Comparison of ENCODE assay signal across 15 mouse cellular contexts in the genomic region with DNA sequence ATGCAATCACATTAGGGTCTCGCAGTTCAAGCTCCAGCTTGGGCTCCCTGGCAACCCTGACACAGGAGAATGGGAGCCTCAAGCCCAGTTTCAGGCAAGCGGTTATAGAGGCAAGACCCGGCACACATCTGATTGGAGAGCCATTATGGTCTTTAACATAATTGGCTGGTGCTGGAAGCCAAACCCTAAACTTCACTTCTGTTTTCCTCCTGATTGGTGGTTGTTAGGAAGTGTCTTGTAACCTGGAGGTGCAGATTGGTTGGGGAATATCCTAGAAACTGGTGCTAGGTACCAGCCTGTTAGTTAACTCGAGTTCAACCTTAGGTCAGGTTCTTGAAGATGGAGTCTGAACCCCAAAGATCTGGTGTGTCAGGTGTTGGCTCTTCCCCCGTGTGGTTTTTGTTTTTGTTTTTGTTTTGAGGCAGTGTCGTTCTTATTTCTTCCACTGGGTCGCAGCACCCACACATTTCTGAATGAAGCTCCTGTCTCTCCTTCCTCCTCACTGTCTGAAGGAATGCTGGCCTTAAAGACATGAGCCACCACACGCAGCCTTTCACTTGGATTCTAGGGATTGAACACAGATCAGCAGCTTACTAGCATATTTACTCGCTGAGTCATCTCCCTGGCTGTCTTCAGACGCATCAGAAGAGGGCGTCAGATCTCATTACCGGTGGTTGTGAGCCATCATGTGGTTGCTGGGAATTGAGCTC. TPM values are rescaled to one million over a fixed set of nuclear protein-coding genes. Genes with fewer than 3 reads are reported as not detected.
A peak's percentile ranks its signal among the peaks of the same experiment; 100 is the strongest.
DNase-seq lines count a peak whose midpoint lies in the region; ATAC-seq and TF ChIP-seq lines count a peak whose summit lies in the region.
"Had no signal": no experiment of that assay in that cellular context is flagged by ENCODE, and none has a peak within 500 bp of the region (broad histone marks: within the 10 kb centered on the region; RNA-seq: fewer than 3 reads in every experiment).

No protein-coding gene starts in this region.

- H3K4me1 ChIP-seq in cortical plate, adult 2 months (ENCODE audit: control insufficient read depth, insufficient read depth, low read length) = peaks cover 2% of the 10 kb centered on the region
- H3K4me1 ChIP-seq in forebrain, embryonic 12.5 days = no peaks in the 10 kb centered on the region
- H3K4me1 ChIP-seq: midbrain, embryonic 15.5 days; neural tube, embryonic 12.5 days had no signal

- H3K9me3 ChIP-seq in forebrain, embryonic 12.5 days = no peaks in the 10 kb centered on the region
- H3K9me3 ChIP-seq: embryonic facial prominence, embryonic 10.5 days; midbrain, embryonic 15.5 days; neural tube, embryonic 12.5 days had no signal

- 64% methylated on average over 12 of the region's 12 CpGs for WGBS in forebrain, embryonic 12.5 days

- no peak for DNase-seq in layer of hippocampus, adult 2 months (ENCODE audit: low spot score in 2 of 2)
- DNase-seq in layer of hippocampus, postnatal 36 days = no peak
- DNase-seq in 416B (ENCODE audit: low read depth) = peak; percentile 42
- DNase-seq in MN1 (ENCODE audit: low spot score) = peak; percentile 35
- DNase-seq in embryo, embryonic 9.5 days (ENCODE audit: extremely low spot score) = no peak
- no peak for DNase-seq in spleen, postnatal 10 days (ENCODE audit: low spot score in 2 of 2)
- DNase-seq: cerebellum, adult 9-11 months; heart, postnatal 10 days had no signal

- H3K9ac ChIP-seq in forebrain, embryonic 12.5 days = no peak overlapping the region
- H3K9ac ChIP-seq: midbrain, embryonic 15.5 days; neural tube, embryonic 12.5 days had no signal

- no peak for TF ChIP-seq POLR2A in cortical plate, adult 2 months (IDR thresholded peaks at IDR 0.05; ENCODE audit: extremely low read depth, insufficient read depth, low read length)

- no peak overlapping the region for H3K4me3 ChIP-seq in layer of hippocampus, adult 2 months
- no peak overlapping the region for H3K4me3 ChIP-seq in cortical plate, adult 2 months (ENCODE audit: insufficient read depth, low read length)
- H3K4me3 ChIP-seq in forebrain, embryonic 12.5 days (replicated peaks) = no peak overlapping the region
- H3K4me3 ChIP-seq: embryonic facial prominence, embryonic 10.5 days; midbrain, embryonic 15.5 days; neural tube, embryonic 12.5 days had no signal

- no peaks in the 10 kb centered on the region for H3K36me3 ChIP-seq in forebrain, embryonic 12.5 days (replicated peaks)
- H3K36me3 ChIP-seq: embryonic facial prominence, embryonic 10.5 days; midbrain, embryonic 15.5 days; neural tube, embryonic 12.5 days had no signal

- H3K4me2 ChIP-seq in forebrain, embryonic 12.5 days = no peak overlapping the region
- H3K4me2 ChIP-seq: midbrain, embryonic 15.5 days; neural tube, embryonic 12.5 days had no signal

- no peak for ATAC-seq in forebrain, embryonic 12.5 days (ENCODE audit: low FRiP score)
- ATAC-seq: intestine, embryonic 16.5 days; midbrain, embryonic 15.5 days had no signal

- H3K27me3 ChIP-seq in forebrain, embryonic 12.5 days = no peaks in the 10 kb centered on the region
- H3K27me3 ChIP-seq: CH12.LX; midbrain, embryonic 15.5 days; neural tube, embryonic 12.5 days had no signal

- no peak overlapping the region for H3K27ac ChIP-seq in layer of hippocampus, adult 2 months
- H3K27ac ChIP-seq in cortical plate, adult 2 months (ENCODE audit: insufficient read depth, low read length) = no peak overlapping the region
- no peak overlapping the region for H3K27ac ChIP-seq in forebrain, embryonic 12.5 days
- H3K27ac ChIP-seq: embryonic facial prominence, embryonic 10.5 days; midbrain, embryonic 15.5 days; neural tube, embryonic 12.5 days had no signal

- TF ChIP-seq CTCF in layer of hippocampus, adult 2 months (conservative IDR thresholded peaks at IDR 0.05) = peak; percentile 55
- TF ChIP-seq CTCF in cortical plate, adult 2 months (IDR thresholded peaks at IDR 0.05; ENCODE audit: extremely low read depth, insufficient read depth, low read length) = peak; percentile 24; the same call in 1 of the 2 replicates

RNA-seq across cellular contexts. Expression of gene Acacb, which starts 15.9 kb away (rescaled TPM):
- 1 to 10 TPM; 5.3 to 7.8 TPM for total RNA-seq in layer of hippocampus, adult 2 months (2021)
- 1 to 10 TPM; 4.8 to 6.5 TPM for total RNA-seq in layer of hippocampus, postnatal 36 days (2021)
- 3.1 and 3.3 TPM in 2 replicates for polyA plus RNA-seq in cortical plate, adult 2 months (2012; rRNA removed)
- polyA plus RNA-seq in forebrain, embryonic 12.5 days (2016; fragmentation: Nextera tagmentation; extraction: Ambion mirVana) = 1.7 and 1.9 TPM in 2 replicates

RNA-seq across cellular contexts. Expression of gene Ung, which starts 32.1 kb away (rescaled TPM):
- 1 to 10 TPM; 2.4 to 2.5 TPM for total RNA-seq in layer of hippocampus, adult 2 months (2021)
- total RNA-seq in layer of hippocampus, postnatal 36 days (2021) = 1 to 10 TPM; 2.0 to 3.6 TPM
- polyA plus RNA-seq in cortical plate, adult 2 months (2012; rRNA removed) = 2.6 and 3.9 TPM in 2 replicates
- 64.4 and 69.6 TPM in 2 replicates for polyA plus RNA-seq in forebrain, embryonic 12.5 days (2016; fragmentation: Nextera tagmentation; extraction: Ambion mirVana)

RNA-seq across cellular contexts. Expression of gene Alkbh2, which starts 34.2 kb away (rescaled TPM):
- total RNA-seq in layer of hippocampus, adult 2 months (2021) = 1 to 10 TPM; 4.8 to 5.1 TPM
- total RNA-seq in layer of hippocampus, postnatal 36 days (2021) = 1 to 10 TPM; 5.8 to 5.9 TPM
- 8.4 and 11.5 TPM in 2 replicates for polyA plus RNA-seq in cortical plate, adult 2 months (2012; rRNA removed)
- 10.9 and 11.3 TPM in 2 replicates for polyA plus RNA-seq in forebrain, embryonic 12.5 days (2016; fragmentation: Nextera tagmentation; extraction: Ambion mirVana)

Comparison
In these comparisons a context has a peak if more than half of its experiments do, and no peak if none do; other contexts are left out.
1. DNase-seq: peak in 416B (single experiment) and MN1 (single experiment); none in layer of hippocampus, adult 2 months (0 of 2), layer of hippocampus, postnatal 36 days (0 of 2), embryo, embryonic 9.5 days (single experiment) and spleen, postnatal 10 days (0 of 2).